Mouse (Mus musculus): ENCODE results near the gene Sdhc.
"Not testable (repeated sequence)": the region's sequence is repeated elsewhere in the genome, so short reads cannot be mapped to it uniquely, and the experiment has no call there.

The Sdhc gene

GRCm38 (mm10) chr1:171168906-171169305, 18.5 kb upstream of the Sdhc start:
- DNase-seq (ENCODE audit: low read depth, low spot score): no peak

GRCm38 (mm10) chr1:171165629-171166345, 15.4 kb upstream of the Sdhc start:
- no peak for DNase-seq (ENCODE audit: low read depth, low spot score)

GRCm38 (mm10) chr1:171164258-171164657, 13.9 kb upstream of the Sdhc start:
- DNase-seq (ENCODE audit: low read depth, low spot score): no peak

- no peak for DNase-seq (ENCODE audit: low read depth, low spot score)
Measured at GRCm38 (mm10) chr1:171162526-171162925, 12.1 kb upstream of the Sdhc start.

GRCm38 (mm10) chr1:171159485-171159975, 9.1 kb upstream of the Sdhc start:
- no peak for DNase-seq (ENCODE audit: low read depth, low spot score)

GRCm38 (mm10) chr1:171157965-171158364, 7.6 kb upstream of the Sdhc start:
- DNase-seq (ENCODE audit: low read depth, low spot score): no peak

- no peak for DNase-seq (ENCODE audit: low read depth, low spot score)
Measured at GRCm38 (mm10) chr1:171156644-171157043, 6.2 kb upstream of the Sdhc start.

GRCm38 (mm10) chr1:171151966-171152365, 1.6 kb upstream of the Sdhc start:
- DNase-seq (ENCODE audit: low read depth, low spot score): no peak

- DNase-seq (ENCODE audit: low read depth, low spot score): no peak
Measured at GRCm38 (mm10) chr1:171150838-171151391, 512 bp upstream of the Sdhc start.

GRCm38 (mm10) chr1:171142981-171143380, 7.4 kb downstream of the Sdhc start:
- DNase-seq (ENCODE audit: low read depth, low spot score): not testable (repeated sequence)

- DNase-seq (ENCODE audit: low read depth, low spot score): not testable (repeated sequence)
Measured at GRCm38 (mm10) chr1:171137486-171138155, 12.8 kb downstream of the Sdhc start.

- no peak for DNase-seq (ENCODE audit: low read depth, low spot score)
Measured at GRCm38 (mm10) chr1:171135600-171135999, 14.8 kb downstream of the Sdhc start.

GRCm38 (mm10) chr1:171130971-171131370, 19.4 kb downstream of the Sdhc start:
- DNase-seq (ENCODE audit: low read depth, low spot score): no peak

GRCm38 (mm10) chr1:171129251-171129650, 21.2 kb downstream of the Sdhc start:
- no peak for DNase-seq (ENCODE audit: low read depth, low spot score)

GRCm38 (mm10) chr1:171124398-171124797, 26.0 kb downstream of the Sdhc start:
- DNase-seq (ENCODE audit: low read depth, low spot score): no peak

- DNase-seq (ENCODE audit: low read depth, low spot score): no peak
Measured at GRCm38 (mm10) chr1:171122932-171123331, 27.5 kb downstream of the Sdhc start.

GRCm38 (mm10) chr1:171121839-171122238, 28.6 kb downstream of the Sdhc start:
- DNase-seq (ENCODE audit: low read depth, low spot score): no peak

GRCm38 (mm10) chr1:171120893-171121292, 29.5 kb downstream of the Sdhc start:
- DNase-seq (ENCODE audit: low read depth, low spot score): no peak

- no peak for DNase-seq (ENCODE audit: low read depth, low spot score)
Measured at GRCm38 (mm10) chr1:171119405-171119804, 31.0 kb downstream of the Sdhc start.

GRCm38 (mm10) chr1:171118996-171119395, 31.4 kb downstream of the Sdhc start:
- DNase-seq (ENCODE audit: low read depth, low spot score): no peak

- DNase-seq (ENCODE audit: low read depth, low spot score): peak; percentile 90
Measured at GRCm38 (mm10) chr1:171118269-171118684, 32.1 kb downstream of the Sdhc start.

GRCm38 (mm10) chr1:171116280-171116679, 34.1 kb downstream of the Sdhc start:
- no peak for DNase-seq (ENCODE audit: low read depth, low spot score)

GRCm38 (mm10) chr1:171113873-171114299, 36.5 kb downstream of the Sdhc start, which contains the start of gene Cfap126:
Gene Cfap126, plus strand, starts transcription at chr1:171113918.
- peak; percentile 58 for DNase-seq (ENCODE audit: low read depth, low spot score)
